ENCODE assay signal across 7 mouse cellular contexts in the genomic region with DNA sequence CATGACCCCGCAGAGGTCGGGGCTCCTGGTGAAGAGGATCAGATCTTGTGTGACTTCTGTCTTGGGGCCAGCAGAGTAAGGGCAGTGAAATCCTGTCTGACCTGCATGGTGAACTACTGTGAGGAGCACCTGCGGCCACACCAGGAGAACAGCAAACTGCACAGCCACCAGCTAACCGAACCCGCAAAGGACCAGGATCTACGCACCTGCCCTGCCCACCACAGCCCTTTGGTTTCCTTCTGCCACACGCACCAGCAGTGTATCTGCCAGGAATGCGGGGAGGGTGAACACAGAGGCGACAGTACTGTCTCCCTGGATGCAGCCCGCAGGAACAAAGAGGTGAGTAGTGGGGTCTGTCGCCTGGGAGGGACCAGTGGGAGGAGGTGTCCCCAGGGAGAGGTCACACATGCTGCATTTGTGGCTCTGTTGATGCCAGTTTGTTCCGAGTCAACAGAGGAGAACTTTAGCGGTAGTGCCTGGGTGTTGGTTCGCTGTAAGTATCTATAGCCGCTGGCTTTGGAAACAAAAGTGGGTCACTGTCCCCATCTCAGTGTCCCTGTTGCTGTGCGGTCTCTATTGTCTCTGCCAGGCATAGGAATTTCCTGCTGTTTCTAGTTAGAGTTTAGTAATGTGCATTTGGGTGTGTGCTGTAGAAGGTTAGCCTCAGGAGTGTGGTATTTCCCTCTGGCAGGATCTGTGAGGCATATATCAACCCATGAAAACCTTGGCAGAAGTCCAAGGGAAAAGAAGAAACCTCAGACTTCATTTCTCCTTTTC. TPM values are rescaled to one million over a fixed set of nuclear protein-coding genes. Genes with fewer than 3 reads are reported as not detected.
DNase-seq lines count a peak whose midpoint lies in the region; ATAC-seq and TF ChIP-seq lines count a peak whose summit lies in the region.

No protein-coding gene starts in this region.

- H3ac ChIP-seq in C2C12 (ENCODE audit: control insufficient read depth, insufficient read length, low read depth): peak overlapping the region; percentile 84

- H3K79me3 ChIP-seq in C2C12 (ENCODE audit: low read depth): peaks cover 48% of the 10 kb centered on the region

- H3K9ac ChIP-seq in heart, embryonic 14.5 days (ENCODE audit: low read length): peak overlapping the region; percentile 60
- peak overlapping the region; percentile 48; the same call in 1 of the 2 replicates for H3K9ac ChIP-seq in stomach, embryonic 14.5 days (replicated peaks; ENCODE audit: low read depth, low read length)

- peaks cover 23% of the 10 kb centered on the region for H3K36me3 ChIP-seq in C2C12 (ENCODE audit: control insufficient read depth, insufficient read depth)
- H3K36me3 ChIP-seq in heart, embryonic 14.5 days (ENCODE audit: control insufficient read depth, insufficient read depth, low read length): no peaks in the 10 kb centered on the region
- H3K36me3 ChIP-seq in stomach, embryonic 14.5 days (ENCODE audit: control insufficient read depth, insufficient read depth, low read length): no peaks in the 10 kb centered on the region

- 14% methylated on average over 16 of the region's 16 CpGs for WGBS in heart, embryonic 14.5 days
- WGBS in stomach, embryonic 14.5 days: 9% methylated on average over 16 of the region's 16 CpGs

- peak; percentile 25 for DNase-seq in ES-CJ7 (ENCODE audit: low read depth, low spot score)
- peak; percentile 39 for DNase-seq in embryo, embryonic 9.5 days (ENCODE audit: extremely low spot score)
- peak; percentile 6 to 40 for DNase-seq in kidney, postnatal 25 days

- peak overlapping the region; percentile 77 for H3K4me3 ChIP-seq in C2C12 (ENCODE audit: insufficient read depth, poor library complexity, severe bottlenecking)
- peak overlapping the region; percentile 43 to 44 for H3K4me3 ChIP-seq in heart, embryonic 14.5 days (ENCODE audit: control insufficient read depth in 1 of 2, insufficient read depth in 1 of 2, low read depth in 1 of 2, low read length in 2 of 2)
- H3K4me3 ChIP-seq in stomach, embryonic 14.5 days (ENCODE audit: low read depth, low read length): peak overlapping the region; percentile 54

- H3K79me2 ChIP-seq in C2C12 (ENCODE audit: control insufficient read depth, insufficient read depth): peaks cover 55% of the 10 kb centered on the region

- no peaks in the 10 kb centered on the region for H3K9me3 ChIP-seq in heart, embryonic 14.5 days (ENCODE audit: control insufficient read depth, low read length)
- no peaks in the 10 kb centered on the region for H3K9me3 ChIP-seq in stomach, embryonic 14.5 days (ENCODE audit: control insufficient read depth, low read depth, low read length)

- no peak for TF ChIP-seq CTCF in C2C12 (IDR thresholded peaks at IDR 0.05; ENCODE audit: control insufficient read depth, insufficient read depth, insufficient read length)

- H3K27me3 ChIP-seq in C2C12 (ENCODE audit: control insufficient read depth, insufficient read depth, insufficient read length): no peaks in the 10 kb centered on the region
- H3K27me3 ChIP-seq in heart, embryonic 14.5 days (ENCODE audit: control insufficient read depth, insufficient read depth, low read length): no peaks in the 10 kb centered on the region
- no peaks in the 10 kb centered on the region for H3K27me3 ChIP-seq in stomach, embryonic 14.5 days (ENCODE audit: control insufficient read depth, insufficient read depth, low read length)

- peak overlapping the region; percentile 67 for H3K4me2 ChIP-seq in heart, embryonic 14.5 days (ENCODE audit: low read length)
- H3K4me2 ChIP-seq in stomach, embryonic 14.5 days (replicated peaks; ENCODE audit: low read depth, low read length): peak overlapping the region; percentile 86

- no peak for ATAC-seq in heart, embryonic 14.5 days (ENCODE audit: insufficient number of reproducible peaks, insufficient read depth, low FRiP score, low read depth)
- peak; percentile 10 for ATAC-seq in megakaryocyte progenitor cell, adult 5-6 weeks (replicated peaks; ENCODE audit: poor library complexity)
- peak; percentile 47; the same call in 1 of the 2 replicates for ATAC-seq in stomach, embryonic 14.5 days (ENCODE audit: insufficient number of reproducible peaks, insufficient read depth, low FRiP score, low read depth)

- peak overlapping the region; percentile 19 to 69 for H3K27ac ChIP-seq in heart, embryonic 14.5 days (replicated peaks in 1 of 2; ENCODE audit: control insufficient read depth in 1 of 2, insufficient read depth in 1 of 2, low read depth in 2 of 2, low read length in 2 of 2)
- peak overlapping the region; percentile 74 for H3K27ac ChIP-seq in stomach, embryonic 14.5 days (ENCODE audit: low read length)

- peaks cover 11 to 19% of the 10 kb centered on the region in 2 experiments; a peak in 3 of 4 replicates for H3K4me1 ChIP-seq in heart, embryonic 14.5 days (ENCODE audit: control insufficient read depth in 2 of 2, insufficient read depth in 2 of 2, low read length in 2 of 2)
- H3K4me1 ChIP-seq in stomach, embryonic 14.5 days (ENCODE audit: control insufficient read depth, insufficient read depth, low read length): peaks cover 23% of the 10 kb centered on the region

TF ChIP-seq in C2C12, 6 proteins besides CTCF, POLR2A, EP300 and RAD21:
- TF ChIP-seq FOSL1 (IDR thresholded peaks at IDR 0.05; ENCODE audit: insufficient read depth, low read length, poor library complexity, severe bottlenecking) (no peak), CEBPB (IDR thresholded peaks at IDR 0.05; ENCODE audit: low read depth) (no peak), MYOG (IDR thresholded peaks at IDR 0.05; ENCODE audit: control insufficient read depth, extremely low read depth, insufficient read length) (no peak), MYOD1 (IDR thresholded peaks at IDR 0.05; ENCODE audit: control insufficient read depth, insufficient read length, low read depth) (no peak)

RNA-seq across cellular contexts. Expression of a gene that starts 0.8 kb away (rescaled TPM):
- 24.2 TPM for polyA plus RNA-seq in C2C12 (2012; fragmentation: generic; extraction: Trizol)
- polyA plus RNA-seq in heart, embryonic 14.5 days (2014; fragmentation: Nextera tagmentation; extraction: Ambion mirVana): 4.0 and 5.4 TPM in 2 replicates
- total RNA-seq in megakaryocyte progenitor cell, adult 5-6 weeks (2015): 13.1 and 18.1 TPM in 2 replicates
- total RNA-seq in megakaryocyte progenitor cell, adult 5-6 weeks (2017): 19.0 and 19.1 TPM in 2 replicates
- polyA plus RNA-seq in stomach, embryonic 14.5 days (2014; fragmentation: Nextera tagmentation; extraction: Ambion mirVana): 16.8 and 19.1 TPM in 2 replicates

RNA-seq across cellular contexts. Expression of a gene that starts 26.0 kb away (rescaled TPM):
- 0.02 TPM for polyA plus RNA-seq in C2C12 (2012; fragmentation: generic; extraction: Trizol)
- polyA plus RNA-seq in heart, embryonic 14.5 days (2014; fragmentation: Nextera tagmentation; extraction: Ambion mirVana): 0.11 and 0.14 TPM in 2 replicates
- 2.2 and 2.3 TPM in 2 replicates for total RNA-seq in megakaryocyte progenitor cell, adult 5-6 weeks (2015)
- 1.2 and 4.1 TPM in 2 replicates for total RNA-seq in megakaryocyte progenitor cell, adult 5-6 weeks (2017)
- 0.59 and 1.1 TPM in 2 replicates for polyA plus RNA-seq in stomach, embryonic 14.5 days (2014; fragmentation: Nextera tagmentation; extraction: Ambion mirVana)

RNA-seq across cellular contexts. Expression of a gene that starts 31.6 kb away (rescaled TPM):
- not detected for polyA plus RNA-seq in C2C12 (2012; fragmentation: generic; extraction: Trizol)
- 8.4 and 13.9 TPM in 2 replicates for polyA plus RNA-seq in heart, embryonic 14.5 days (2014; fragmentation: Nextera tagmentation; extraction: Ambion mirVana)
- total RNA-seq in megakaryocyte progenitor cell, adult 5-6 weeks (2015): 6.2 and 7.2 TPM in 2 replicates
- total RNA-seq in megakaryocyte progenitor cell, adult 5-6 weeks (2017): 5.6 and 7.1 TPM in 2 replicates
- polyA plus RNA-seq in stomach, embryonic 14.5 days (2014; fragmentation: Nextera tagmentation; extraction: Ambion mirVana): 23.2 and 24.9 TPM in 2 replicates

RNA-seq across cellular contexts. Expression of a gene that starts 58.4 kb away (rescaled TPM):
- polyA plus RNA-seq in C2C12 (2012; fragmentation: generic; extraction: Trizol): 13.7 TPM
- polyA plus RNA-seq in heart, embryonic 14.5 days (2014; fragmentation: Nextera tagmentation; extraction: Ambion mirVana): 46.0 and 49.3 TPM in 2 replicates
- total RNA-seq in megakaryocyte progenitor cell, adult 5-6 weeks (2015): 42.3 and 46.6 TPM in 2 replicates
- 37.7 and 41.9 TPM in 2 replicates for total RNA-seq in megakaryocyte progenitor cell, adult 5-6 weeks (2017)
- polyA plus RNA-seq in stomach, embryonic 14.5 days (2014; fragmentation: Nextera tagmentation; extraction: Ambion mirVana): 64.9 and 69.3 TPM in 2 replicates
